In genomic region chr8:70773410-70773809, GRCm38 (mm10) we compare ENCODE assay signal across 8 mouse cellular contexts. TPM values are rescaled to one million over a fixed set of nuclear protein-coding genes. Genes with fewer than 3 reads are reported as not detected.
A peak's percentile ranks its signal among the peaks of the same experiment; 100 is the strongest.
DNase-seq lines count a peak whose midpoint lies in the region; ATAC-seq and TF ChIP-seq lines count a peak whose summit lies in the region.

No protein-coding gene starts in this region.

- H3K9me3 ChIP-seq in heart, embryonic 13.5 days: no peaks in the 10 kb centered on the region
- H3K9me3 ChIP-seq in intestine, embryonic 15.5 days: no peaks in the 10 kb centered on the region

- no peaks in the 10 kb centered on the region for H3K27me3 ChIP-seq in heart, embryonic 13.5 days (replicated peaks)
- H3K27me3 ChIP-seq in C2C12 (ENCODE audit: control insufficient read depth, insufficient read depth, insufficient read length): no peaks in the 10 kb centered on the region
- no peaks in the 10 kb centered on the region for H3K27me3 ChIP-seq in intestine, embryonic 15.5 days (replicated peaks)

- no peak for DNase-seq in heart, postnatal 14 days
- peak; percentile 71 to 79 for DNase-seq in cerebellum, postnatal 14 days
- DNase-seq in thymus, postnatal 0 days (ENCODE audit: low spot score): no peak
- no peak for DNase-seq in ovary, adult 18-20 months (ENCODE audit: low spot score)
- DNase-seq in frontal cortex, postnatal 14 days (ENCODE audit: low spot score in 2 of 2): no peak

- peaks cover 8% of the 10 kb centered on the region for H3K79me3 ChIP-seq in C2C12 (ENCODE audit: low read depth)

- peak overlapping the region; percentile 4; the same call in 1 of the 2 replicates for H3K4me3 ChIP-seq in heart, embryonic 13.5 days
- no peak overlapping the region for H3K4me3 ChIP-seq in C2C12 (ENCODE audit: insufficient read depth, poor library complexity, severe bottlenecking)
- H3K4me3 ChIP-seq in intestine, embryonic 15.5 days (replicated peaks): no peak overlapping the region

- TF ChIP-seq CTCF in C2C12 (IDR thresholded peaks at IDR 0.05; ENCODE audit: control insufficient read depth, insufficient read depth, insufficient read length): no peak

- peak overlapping the region; percentile 6 for H3ac ChIP-seq in C2C12 (ENCODE audit: control insufficient read depth, insufficient read length, low read depth)

- 78% methylated on average over 5 of the region's 5 CpGs for WGBS in heart, embryonic 13.5 days
- 71% methylated on average over 5 of the region's 5 CpGs for WGBS in intestine, embryonic 15.5 days

- peak overlapping the region; percentile 54; the same call in 1 of the 2 replicates for H3K27ac ChIP-seq in heart, embryonic 13.5 days (replicated peaks)
- H3K27ac ChIP-seq in intestine, embryonic 15.5 days: peak overlapping the region; percentile 44

- peaks cover 48% of the 10 kb centered on the region for H3K79me2 ChIP-seq in C2C12 (ENCODE audit: control insufficient read depth, insufficient read depth)

- ATAC-seq in heart, embryonic 13.5 days (ENCODE audit: extremely low read depth, insufficient number of reproducible peaks, low FRiP score, low TSS enrichment): no peak
- no peak for ATAC-seq in intestine, embryonic 15.5 days

- intact Hi-C loops in heart, postnatal 14 days (cut with DNase I): no loop called here

- peak overlapping the region; percentile 11; the same call in 1 of the 2 replicates for H3K4me2 ChIP-seq in heart, embryonic 13.5 days
- H3K4me2 ChIP-seq in intestine, embryonic 15.5 days (replicated peaks): peak overlapping the region; percentile 90

- peaks cover 66% of the 10 kb centered on the region for H3K36me3 ChIP-seq in heart, embryonic 13.5 days
- peaks cover 37% of the 10 kb centered on the region for H3K36me3 ChIP-seq in C2C12 (ENCODE audit: control insufficient read depth, insufficient read depth)
- peaks cover 35% of the 10 kb centered on the region for H3K36me3 ChIP-seq in intestine, embryonic 15.5 days

- H3K9ac ChIP-seq in heart, embryonic 13.5 days: peak overlapping the region; percentile 99
- H3K9ac ChIP-seq in intestine, embryonic 15.5 days: peak overlapping the region; percentile 17; the same call in 1 of the 2 replicates

- peaks cover 45% of the 10 kb centered on the region for H3K4me1 ChIP-seq in heart, embryonic 13.5 days
- peaks cover 54% of the 10 kb centered on the region for H3K4me1 ChIP-seq in intestine, embryonic 15.5 days (replicated peaks)

TF ChIP-seq in C2C12, 6 proteins besides CTCF, POLR2A, EP300 and RAD21:
- TF ChIP-seq CEBPB (IDR thresholded peaks at IDR 0.05; ENCODE audit: low read depth) (no peak), MYOD1 (IDR thresholded peaks at IDR 0.05; ENCODE audit: control insufficient read depth, insufficient read length, low read depth) (no peak), FOSL1 (IDR thresholded peaks at IDR 0.05; ENCODE audit: insufficient read depth, low read length, poor library complexity, severe bottlenecking) (no peak), USF1 (IDR thresholded peaks at IDR 0.05; ENCODE audit: low read depth) (no peak)

RNA-seq across cellular contexts. Expression of gene Pik3r2, which starts 3.1 kb away (rescaled TPM):
- 34.9 and 36.5 TPM in 2 replicates for polyA plus RNA-seq in heart, embryonic 13.5 days (2015; fragmentation: Nextera tagmentation; extraction: Ambion mirVana)
- total RNA-seq in heart, postnatal 14 days (2021): 10 to 100 TPM; 31.4 to 33.1 TPM
- 71.7 TPM for polyA plus RNA-seq in C2C12 (2012; fragmentation: generic; extraction: Trizol)
- polyA plus RNA-seq in intestine, embryonic 15.5 days (2015; fragmentation: Nextera tagmentation; extraction: Ambion mirVana): 53.1 and 55.3 TPM in 2 replicates
- polyA plus RNA-seq in thymus, postnatal 0 days (2015; fragmentation: Nextera tagmentation; extraction: Ambion mirVana): 35.1 and 38.6 TPM in 2 replicates

RNA-seq across cellular contexts. Expression of gene Mpv17l2, which starts 12.7 kb away (rescaled TPM):
- 41.6 and 48.4 TPM in 2 replicates for polyA plus RNA-seq in heart, embryonic 13.5 days (2015; fragmentation: Nextera tagmentation; extraction: Ambion mirVana)
- 10 to 100 TPM; 29.3 to 29.9 TPM for total RNA-seq in heart, postnatal 14 days (2021)
- polyA plus RNA-seq in C2C12 (2012; fragmentation: generic; extraction: Trizol): 86.8 TPM
- 59.1 and 72.6 TPM in 2 replicates for polyA plus RNA-seq in intestine, embryonic 15.5 days (2015; fragmentation: Nextera tagmentation; extraction: Ambion mirVana)
- 54.3 and 54.4 TPM in 2 replicates for polyA plus RNA-seq in thymus, postnatal 0 days (2015; fragmentation: Nextera tagmentation; extraction: Ambion mirVana)

RNA-seq across cellular contexts. Expression of gene Rab3a, which starts 18.9 kb away (rescaled TPM):
- polyA plus RNA-seq in heart, embryonic 13.5 days (2015; fragmentation: Nextera tagmentation; extraction: Ambion mirVana): 17.4 and 23.2 TPM in 2 replicates
- 10 to 100 TPM; 51.6 to 51.9 TPM for total RNA-seq in heart, postnatal 14 days (2021)
- polyA plus RNA-seq in C2C12 (2012; fragmentation: generic; extraction: Trizol): 14.4 TPM
- 24.0 and 26.0 TPM in 2 replicates for polyA plus RNA-seq in intestine, embryonic 15.5 days (2015; fragmentation: Nextera tagmentation; extraction: Ambion mirVana)
- 7.0 and 8.0 TPM in 2 replicates for polyA plus RNA-seq in thymus, postnatal 0 days (2015; fragmentation: Nextera tagmentation; extraction: Ambion mirVana)

RNA-seq across cellular contexts. Expression of gene Mast3, which starts 31.4 kb away (rescaled TPM):
- polyA plus RNA-seq in heart, embryonic 13.5 days (2015; fragmentation: Nextera tagmentation; extraction: Ambion mirVana): 5.6 and 6.7 TPM in 2 replicates
- 10 to 100 TPM in 1 of 2 experiments, 1 to 10 TPM in 1; 9.4 to 11.1 TPM for total RNA-seq in heart, postnatal 14 days (2021)
- polyA plus RNA-seq in C2C12 (2012; fragmentation: generic; extraction: Trizol): 32.5 TPM
- 13.2 and 16.8 TPM in 2 replicates for polyA plus RNA-seq in intestine, embryonic 15.5 days (2015; fragmentation: Nextera tagmentation; extraction: Ambion mirVana)
- 37.2 and 37.3 TPM in 2 replicates for polyA plus RNA-seq in thymus, postnatal 0 days (2015; fragmentation: Nextera tagmentation; extraction: Ambion mirVana)

RNA-seq across cellular contexts. Expression of gene Il12rb1, which starts 34.8 kb away (rescaled TPM):
- polyA plus RNA-seq in heart, embryonic 13.5 days (2015; fragmentation: Nextera tagmentation; extraction: Ambion mirVana): not detected in 2 replicates
- total RNA-seq in heart, postnatal 14 days (2021): under 1 TPM; 0.12 to 0.59 TPM
- polyA plus RNA-seq in C2C12 (2012; fragmentation: generic; extraction: Trizol): 29.3 TPM
- polyA plus RNA-seq in intestine, embryonic 15.5 days (2015; fragmentation: Nextera tagmentation; extraction: Ambion mirVana): 0.29 and 0.40 TPM in 2 replicates
- polyA plus RNA-seq in thymus, postnatal 0 days (2015; fragmentation: Nextera tagmentation; extraction: Ambion mirVana): 16.2 TPM in 2 replicates

Comparison
In these comparisons a context has a peak if more than half of its experiments do, and no peak if none do; other contexts are left out.
1. DNase-seq: peak in cerebellum, postnatal 14 days (2 of 2); none in heart, postnatal 14 days (0 of 2), thymus, postnatal 0 days (single experiment), ovary, adult 18-20 months (single experiment) and frontal cortex, postnatal 14 days (0 of 2).